Mouse (Mus musculus) forebrain, embryonic 15.5 days (tissue): Measurements from ENCODE around the gene Lama5. TPM values are rescaled to one million over a fixed set of nuclear protein-coding genes. Genes with fewer than 3 reads are reported as not detected.

ENCODE experiments used
- ATAC-seq: fragments of 200-750 bp; cut with Nextera tagmentation; replicated peaks from 2 replicates; pipeline ENCODE4 v1.8.0; 2017; ENCODE audit warnings: mild to moderate bottlenecking, moderate TSS enrichment, moderate library complexity
- H3K27ac ChIP-seq: fragments of 300-500 bp; sonication (generic); replicated peaks from 2 replicates; pipeline ENCODE4 v1.5.1; 2015; ENCODE audit warnings: mild to moderate bottlenecking, inconsistent platforms
- H3K27me3 ChIP-seq: fragments of 300-500 bp; sonication (generic); 2 replicates; pipeline ENCODE4 v1.6.1; 2015; ENCODE audit warnings: inconsistent platforms
- H3K36me3 ChIP-seq: fragments of 300-500 bp; sonication (generic); 2 replicates; pipeline ENCODE4 v1.6.1; 2015; ENCODE audit warnings: mild to moderate bottlenecking, inconsistent platforms
- H3K4me1 ChIP-seq: fragments of 300-500 bp; sonication (generic); 2 replicates; pipeline ENCODE4 v1.6.1; 2015; ENCODE audit warnings: inconsistent platforms
- H3K4me2 ChIP-seq: fragments of 300-500 bp; sonication (generic); replicated peaks from 2 replicates; pipeline ENCODE4 v1.6.1; 2015; ENCODE audit warnings: mild to moderate bottlenecking, inconsistent platforms
- H3K4me3 ChIP-seq: fragments of 300-500 bp; sonication (generic); 2 replicates; pipeline ENCODE4 v1.5.1; 2015; ENCODE audit warnings: mild to moderate bottlenecking, inconsistent platforms
- H3K9ac ChIP-seq: fragments of 300-500 bp; sonication (generic); replicated peaks from 2 replicates; pipeline ENCODE4 v1.6.1; 2015; ENCODE audit warnings: mild to moderate bottlenecking, inconsistent platforms
- H3K9me3 ChIP-seq: fragments of 300-500 bp; sonication (generic); 2 replicates; pipeline ENCODE4 v1.6.1; 2016; ENCODE audit warnings: inconsistent platforms
- WGBS: fragments of 180-500 bp; shearing (Covaris S2); methylation state at CpG from one replicate; pipeline ENCODE4 v1.1.7; 2015; ENCODE audit warnings: mixed read lengths; 5-methylcytosine and 5-hydroxymethylcytosine counted together
- polyA plus RNA-seq: library from polyadenylated mRNA; unstranded; fragments of >200 nt; fragmentation: Nextera tagmentation; extraction: Ambion mirVana; gene quantifications from 2 replicates; pipeline ENCODE4 v1.2.1, GENCODE M21; 2015

Gene Lama5
- polyA plus RNA-seq, 1 experiment from 2014 or later, result 3.1 TPM

DNA sequence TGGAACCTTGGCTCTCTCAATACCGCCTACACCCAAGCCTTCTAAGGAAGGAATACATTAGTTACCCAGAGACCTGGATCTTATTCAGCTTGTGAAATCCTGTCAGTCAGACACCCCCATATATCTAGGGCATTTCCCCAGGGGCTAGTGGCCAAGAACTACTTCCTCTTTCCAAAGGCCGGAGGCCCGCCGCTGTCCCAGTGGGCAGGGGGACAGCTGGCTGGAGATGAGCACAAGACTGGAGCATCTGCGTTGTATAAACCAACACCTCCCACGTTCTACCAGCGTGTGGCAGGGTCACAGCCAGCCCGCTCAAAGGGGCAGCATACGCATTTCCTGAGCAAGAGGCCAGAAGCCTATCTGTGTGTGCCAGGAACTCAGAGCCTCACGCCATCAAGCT is 22.9 kb downstream of the Lama5 start:
- H3K9ac ChIP-seq, result no peak overlapping the region
- no peaks in the 10 kb centered on the region for H3K36me3 ChIP-seq
- 87% methylated on average over 10 of the region's 10 CpGs for WGBS
- H3K27ac ChIP-seq, result no peak overlapping the region
- peaks cover 7% of the 10 kb centered on the region for H3K4me1 ChIP-seq
- H3K4me2 ChIP-seq, result no peak overlapping the region
- no peaks in the 10 kb centered on the region for H3K27me3 ChIP-seq
- H3K9me3 ChIP-seq, result no peaks in the 10 kb centered on the region
- ATAC-seq, result no peak
- H3K4me3 ChIP-seq, result no peak overlapping the region

DNA sequence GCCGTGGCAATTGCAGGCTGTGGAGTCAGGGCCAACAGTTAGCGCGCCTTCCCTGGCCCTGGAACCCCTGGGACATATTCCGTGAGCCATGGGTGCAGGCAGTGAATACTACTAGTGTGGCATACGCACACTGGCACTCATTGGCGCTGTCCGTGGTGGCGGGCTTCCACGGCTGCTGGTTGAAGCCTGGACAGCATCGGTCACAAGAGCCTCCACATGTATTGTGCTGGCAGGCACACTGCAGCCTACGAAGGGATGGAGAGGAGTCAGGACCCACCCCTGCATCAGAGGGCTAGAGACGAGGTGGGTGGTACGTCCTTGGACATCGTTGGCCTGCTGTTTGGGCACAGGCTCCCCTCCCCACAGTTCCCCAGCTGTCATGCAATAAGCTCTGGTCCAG is 23.4 kb downstream of the Lama5 start:
- H3K27ac ChIP-seq, result no peak overlapping the region
- WGBS, result 96% methylated on average over 14 of the region's 14 CpGs
- H3K4me1 ChIP-seq, result peaks cover 12% of the 10 kb centered on the region
- no peak overlapping the region for H3K4me3 ChIP-seq
- H3K4me2 ChIP-seq, result no peak overlapping the region
- H3K27me3 ChIP-seq, result no peaks in the 10 kb centered on the region
- ATAC-seq, result no peak
- no peaks in the 10 kb centered on the region for H3K9me3 ChIP-seq
- H3K9ac ChIP-seq, result no peak overlapping the region
- H3K36me3 ChIP-seq, result no peaks in the 10 kb centered on the region

DNA sequence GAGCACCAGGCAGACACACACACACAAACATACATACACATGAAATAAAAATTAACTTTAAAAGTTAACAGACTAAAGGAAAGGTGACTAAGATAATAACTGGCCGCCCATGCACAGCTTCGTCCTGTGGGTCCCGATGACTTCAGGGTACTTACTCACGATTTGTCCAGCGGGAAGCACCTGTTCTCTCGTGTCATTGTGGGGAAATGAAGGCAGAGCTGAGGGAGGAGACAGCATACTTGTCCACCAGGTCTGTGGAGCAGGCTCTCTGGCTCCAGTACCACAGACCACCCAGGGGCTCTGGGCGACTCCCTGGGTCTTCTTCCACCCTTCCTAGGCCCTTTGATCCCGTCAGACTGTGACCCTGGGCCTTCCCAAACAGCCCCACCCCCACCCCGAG is 24.4 kb downstream of the Lama5 start:
- Histone ChIP-seq H3K27me3 (no peaks in the 10 kb centered on the region), H3K4me2 (no peak overlapping the region), H3K36me3 (no peaks in the 10 kb centered on the region), H3K4me3 (no peak overlapping the region), H3K27ac (no peak overlapping the region), H3K9ac (no peak overlapping the region), H3K4me1 (peaks cover 15% of the 10 kb centered on the region), H3K9me3 (no peaks in the 10 kb centered on the region)
- no peak for ATAC-seq
- 82% methylated on average over 9 of the region's 9 CpGs for WGBS

DNA sequence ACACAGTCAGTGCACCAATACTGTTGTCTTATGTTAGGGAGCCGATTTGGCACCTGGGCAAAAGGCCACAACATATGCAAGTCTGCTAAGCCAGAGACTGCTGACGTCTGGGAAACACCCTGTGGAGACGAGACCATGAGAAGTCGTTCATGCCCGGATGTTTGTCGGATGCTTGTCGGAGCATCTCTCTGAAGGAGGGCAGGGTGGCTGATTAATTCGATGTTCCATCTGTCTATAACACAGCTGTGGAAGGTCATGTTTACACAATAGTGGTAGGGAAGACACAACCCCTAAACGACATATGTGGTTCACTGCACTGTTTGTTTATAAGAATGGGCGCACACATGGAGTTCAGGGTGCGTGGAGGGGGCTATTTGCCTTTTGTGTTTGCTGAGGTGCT is 25.0 kb downstream of the Lama5 start:
- H3K4me3 ChIP-seq, result no peak overlapping the region
- H3K9me3 ChIP-seq, result no peaks in the 10 kb centered on the region
- no peak for ATAC-seq
- no peak overlapping the region for H3K27ac ChIP-seq
- H3K9ac ChIP-seq, result no peak overlapping the region
- 63% methylated on average over 11 of the region's 11 CpGs for WGBS
- H3K4me2 ChIP-seq, result no peak overlapping the region
- H3K4me1 ChIP-seq, result peaks cover 11% of the 10 kb centered on the region
- no peaks in the 10 kb centered on the region for H3K36me3 ChIP-seq
- no peaks in the 10 kb centered on the region for H3K27me3 ChIP-seq

DNA sequence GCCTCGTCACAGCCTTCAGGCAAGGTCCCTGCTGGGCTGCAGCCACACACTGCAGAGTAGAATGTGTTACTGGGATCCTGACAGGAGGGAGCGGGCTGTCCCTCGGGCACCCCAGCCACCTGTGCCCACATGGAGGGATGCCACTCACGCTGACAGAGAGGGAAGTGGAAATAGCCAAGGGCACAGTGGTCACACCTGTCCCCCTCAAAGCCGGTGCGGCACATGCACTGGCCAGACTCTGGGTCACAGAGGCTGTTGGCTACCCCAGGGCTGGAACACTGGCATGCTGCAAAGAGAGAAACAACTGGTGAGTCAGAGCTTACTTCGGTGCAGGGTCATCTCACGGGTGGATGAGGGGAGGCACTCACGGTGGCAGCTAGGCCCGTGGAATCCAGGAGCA is 26.9 kb downstream of the Lama5 start:
- Histone ChIP-seq H3K4me2 (no peak overlapping the region), H3K9ac (no peak overlapping the region), H3K27ac (no peak overlapping the region), H3K27me3 (no peaks in the 10 kb centered on the region), H3K9me3 (no peaks in the 10 kb centered on the region), H3K36me3 (no peaks in the 10 kb centered on the region), H3K4me1 (peaks cover 8% of the 10 kb centered on the region), H3K4me3 (no peak overlapping the region)
- no peak for ATAC-seq
- 89% methylated on average over 10 of the region's 10 CpGs for WGBS

DNA sequence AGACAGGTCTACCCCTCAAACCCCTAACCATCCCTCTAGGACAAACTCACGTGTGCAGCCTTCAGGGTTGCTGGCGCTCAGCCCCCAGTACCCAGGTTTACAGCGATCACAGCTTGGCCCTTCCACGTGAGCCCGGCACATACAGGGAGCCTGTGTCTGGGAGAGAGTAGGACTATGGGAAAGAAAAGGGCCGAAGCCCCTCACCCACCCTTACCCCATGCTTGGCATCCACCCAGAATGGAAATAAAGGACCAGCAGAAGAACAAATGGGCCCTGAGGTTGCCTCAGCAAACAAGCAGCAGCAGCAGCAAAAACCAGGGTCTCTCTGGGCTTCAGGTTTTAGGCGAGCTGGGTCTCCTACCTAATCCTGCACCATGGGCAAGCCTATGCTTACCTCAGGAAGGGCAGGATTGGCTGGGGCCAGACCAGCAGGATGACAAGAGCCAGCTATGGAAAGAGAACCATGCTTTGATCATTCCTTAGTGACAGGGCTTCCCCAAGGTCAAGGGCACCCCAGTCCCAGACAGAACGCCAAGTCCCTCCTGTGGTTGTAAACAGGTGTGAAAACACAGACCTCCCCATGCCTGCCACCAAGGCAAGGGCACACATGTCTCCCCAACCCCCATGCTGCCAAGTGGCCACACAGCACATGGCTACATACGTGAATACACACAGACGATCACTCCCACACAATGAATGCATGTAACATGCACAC is 28.2 kb downstream of the Lama5 start:
- no peaks in the 10 kb centered on the region for H3K9me3 ChIP-seq
- H3K27me3 ChIP-seq, result no peaks in the 10 kb centered on the region
- peak; percentile 23; the same call in 1 of the 2 replicates for ATAC-seq
- H3K36me3 ChIP-seq, result no peaks in the 10 kb centered on the region
- WGBS, result 57% methylated on average over 10 of the region's 10 CpGs
- H3K4me2 ChIP-seq, result no peak overlapping the region
- no peak overlapping the region for H3K27ac ChIP-seq
- no peak overlapping the region for H3K9ac ChIP-seq
- H3K4me1 ChIP-seq, result peaks cover 8% of the 10 kb centered on the region
- H3K4me3 ChIP-seq, result no peak overlapping the region

DNA sequence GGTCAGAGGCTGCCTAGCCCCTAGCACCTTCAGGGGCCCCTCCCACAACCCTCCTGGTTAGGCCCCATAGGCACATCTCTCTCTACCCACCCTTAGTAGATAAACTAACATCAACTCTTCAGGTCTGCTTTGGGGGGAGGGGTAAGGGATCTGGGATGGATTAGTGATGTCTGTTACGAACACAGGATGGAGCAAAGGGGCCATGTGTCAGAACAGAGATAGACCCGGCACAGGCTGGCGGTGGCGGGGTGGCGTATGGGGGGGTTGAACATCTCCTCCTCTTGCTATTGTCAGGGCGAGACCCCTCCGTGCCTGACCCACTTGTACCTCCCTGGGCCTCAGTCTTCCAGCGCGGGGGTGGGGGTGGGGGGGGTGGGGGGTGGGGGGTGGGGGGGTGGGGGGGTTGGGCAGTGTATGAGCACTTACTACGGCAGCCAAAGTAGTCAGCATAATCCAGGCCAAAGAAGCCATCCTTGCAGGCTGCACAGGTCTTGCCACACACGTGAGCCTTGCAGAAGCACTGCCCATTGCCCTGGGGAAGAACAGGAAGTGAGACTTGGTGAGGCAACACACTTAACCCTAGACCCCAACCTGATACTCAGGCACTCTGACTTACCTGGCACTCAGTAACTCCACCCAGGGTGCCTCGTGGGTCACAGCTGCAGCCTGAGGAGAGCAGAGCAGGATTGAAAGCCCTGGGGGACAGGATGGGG is 28.9 kb downstream of the Lama5 start:
- no peak for ATAC-seq
- Histone ChIP-seq H3K27ac (no peak overlapping the region), H3K36me3 (no peaks in the 10 kb centered on the region), H3K4me2 (no peak overlapping the region), H3K27me3 (no peaks in the 10 kb centered on the region), H3K4me1 (peaks cover 8% of the 10 kb centered on the region), H3K9ac (no peak overlapping the region), H3K4me3 (no peak overlapping the region), H3K9me3 (no peaks in the 10 kb centered on the region)
- WGBS, result 83% methylated on average over 12 of the region's 12 CpGs

DNA sequence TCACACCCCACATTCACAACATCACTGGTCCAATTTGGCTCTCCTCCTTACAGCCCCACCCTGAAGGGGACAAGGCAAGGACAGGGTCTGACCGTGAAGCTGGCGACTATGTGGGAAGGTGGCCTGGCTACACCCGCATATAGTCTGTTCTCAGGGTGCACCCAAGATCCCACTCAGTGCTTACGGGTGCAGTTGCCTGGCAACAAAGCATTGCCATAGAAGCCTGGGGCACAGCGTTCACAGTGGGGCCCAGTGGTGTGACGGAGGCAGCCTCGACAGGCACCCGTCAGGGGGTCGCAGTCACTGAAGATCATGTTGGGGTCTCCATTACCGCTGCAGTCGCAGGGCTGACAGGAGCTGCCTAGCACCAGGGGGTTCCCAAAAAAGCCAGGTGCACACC is 38.3 kb downstream of the Lama5 start:
- Histone ChIP-seq H3K4me1 (no peaks in the 10 kb centered on the region), H3K27me3 (no peaks in the 10 kb centered on the region), H3K4me2 (no peak overlapping the region), H3K9ac (no peak overlapping the region), H3K4me3 (no peak overlapping the region), H3K27ac (no peak overlapping the region), H3K36me3 (no peaks in the 10 kb centered on the region), H3K9me3 (no peaks in the 10 kb centered on the region)
- WGBS, result 88% methylated on average over 11 of the region's 11 CpGs
- no peak for ATAC-seq

DNA sequence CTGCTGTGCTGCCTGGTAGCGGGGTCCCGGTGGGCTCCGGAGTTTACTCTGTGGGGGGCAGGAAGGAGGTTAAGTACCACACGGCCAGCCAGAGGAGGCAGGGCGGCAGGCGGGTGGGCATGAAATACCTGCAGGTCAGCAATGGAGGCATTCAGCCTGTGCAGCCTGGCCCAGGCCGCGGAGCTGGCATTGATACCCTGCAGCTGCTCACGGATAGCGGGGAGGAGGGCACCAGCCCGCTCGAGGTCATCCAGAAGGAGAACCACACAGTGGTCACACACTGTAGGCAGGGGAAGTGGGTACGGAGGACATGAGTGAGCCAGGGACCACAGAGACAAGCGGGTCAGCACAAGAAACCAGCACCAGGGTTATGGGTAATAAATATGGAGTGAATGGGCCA is 40.0 kb downstream of the Lama5 start:
- Histone ChIP-seq H3K9ac (no peak overlapping the region), H3K27me3 (no peaks in the 10 kb centered on the region), H3K4me1 (no peaks in the 10 kb centered on the region), H3K9me3 (no peaks in the 10 kb centered on the region), H3K36me3 (no peaks in the 10 kb centered on the region), H3K27ac (no peak overlapping the region), H3K4me2 (no peak overlapping the region), H3K4me3 (no peak overlapping the region)
- WGBS, result 94% methylated on average over 14 of the region's 14 CpGs
- no peak for ATAC-seq

DNA sequence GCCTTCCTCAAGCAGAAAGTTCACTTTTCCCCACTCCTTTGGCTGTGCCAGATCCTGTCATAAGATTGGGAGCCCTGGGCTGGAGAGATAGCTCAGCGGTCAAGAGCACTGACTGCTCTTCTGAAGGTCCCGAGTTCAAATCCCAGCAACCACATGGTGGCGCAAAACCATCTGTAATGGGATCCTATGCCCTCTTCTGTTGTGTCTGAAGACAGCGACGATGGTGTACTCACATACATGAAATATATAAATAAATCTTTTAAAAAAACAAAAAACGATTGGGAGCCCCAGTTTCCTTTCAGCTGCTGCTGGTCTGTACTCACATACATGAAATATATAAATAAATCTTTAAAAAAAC is 40.9 kb downstream of the Lama5 start:
- Histone ChIP-seq H3K4me3 (no peak overlapping the region), H3K27me3 (no peaks in the 10 kb centered on the region), H3K36me3 (no peaks in the 10 kb centered on the region; the same call in 1 of the 2 replicates), H3K4me2 (no peak overlapping the region), H3K9me3 (no peaks in the 10 kb centered on the region), H3K9ac (no peak overlapping the region), H3K4me1 (no peaks in the 10 kb centered on the region), H3K27ac (no peak overlapping the region)
- WGBS, result 87% methylated on average over 6 of the region's 6 CpGs
- ATAC-seq, result no peak

DNA sequence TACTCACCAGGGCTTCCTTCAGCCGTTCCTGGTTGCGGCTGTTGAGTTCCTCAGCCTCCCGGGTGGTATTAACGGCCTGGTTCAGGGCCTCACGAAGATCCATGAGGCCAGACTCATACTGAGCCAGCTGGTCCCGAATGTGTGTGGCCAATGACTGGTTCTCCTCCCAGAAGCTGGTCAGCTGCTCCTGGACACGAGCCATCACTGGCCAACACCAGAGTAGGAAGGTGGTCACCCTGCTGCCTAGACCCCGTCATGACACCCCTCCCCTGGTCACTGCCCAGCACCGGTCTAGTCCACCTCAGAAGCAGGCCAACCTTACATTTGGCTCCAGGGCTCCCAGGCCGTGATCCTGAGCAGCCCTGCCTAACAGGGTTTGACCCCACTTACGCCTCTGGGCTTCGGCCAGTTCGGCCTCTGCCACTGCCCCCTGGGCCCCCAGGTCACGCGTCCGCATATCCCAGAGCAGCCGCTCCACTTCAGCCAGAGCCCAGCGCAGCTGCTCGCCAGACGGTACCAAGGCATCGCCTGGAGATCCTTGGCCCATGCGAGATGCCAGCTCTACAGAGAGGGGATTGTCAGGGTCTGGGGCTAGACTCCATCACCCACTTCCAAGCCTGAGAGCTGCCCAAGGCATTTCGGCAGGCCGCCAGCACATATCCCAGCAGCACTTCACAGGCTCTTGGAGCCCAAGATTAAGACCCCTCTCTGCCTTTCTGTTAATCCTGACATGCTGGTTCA is 41.5 kb downstream of the Lama5 start:
- Histone ChIP-seq H3K4me3 (no peak overlapping the region), H3K27me3 (no peaks in the 10 kb centered on the region), H3K4me1 (no peaks in the 10 kb centered on the region), H3K9ac (no peak overlapping the region), H3K36me3 (no peaks in the 10 kb centered on the region; the same call in 1 of the 2 replicates), H3K4me2 (no peak overlapping the region), H3K27ac (no peak overlapping the region), H3K9me3 (no peaks in the 10 kb centered on the region)
- ATAC-seq, result no peak
- WGBS, result 89% methylated on average over 24 of the region's 24 CpGs

DNA sequence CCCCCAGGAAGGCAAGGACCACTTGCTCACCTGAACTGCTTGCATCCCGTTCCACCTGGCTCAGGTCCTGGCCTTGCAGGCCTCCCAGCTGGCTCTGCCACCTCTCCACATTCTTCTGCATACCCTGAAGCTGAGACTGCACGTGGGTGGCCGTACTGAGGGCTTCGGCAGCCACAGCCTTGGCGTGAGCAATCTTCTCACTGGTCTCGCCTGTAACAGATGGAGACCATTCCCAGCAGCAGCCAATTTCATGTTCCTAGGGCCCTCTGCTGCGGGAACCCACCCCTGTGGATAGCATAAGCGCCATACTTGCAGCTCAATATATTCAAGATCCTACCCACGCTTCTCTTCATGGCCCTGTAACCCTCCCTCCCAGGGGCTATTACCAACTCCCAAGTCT is 44.1 kb downstream of the Lama5 start:
- H3K4me2 ChIP-seq, result no peak overlapping the region
- peaks cover 17% of the 10 kb centered on the region for H3K36me3 ChIP-seq
- no peak overlapping the region for H3K9ac ChIP-seq
- no peak overlapping the region for H3K27ac ChIP-seq
- H3K4me1 ChIP-seq, result no peaks in the 10 kb centered on the region
- no peaks in the 10 kb centered on the region for H3K9me3 ChIP-seq
- ATAC-seq, result no peak
- H3K27me3 ChIP-seq, result no peaks in the 10 kb centered on the region
- no peak overlapping the region for H3K4me3 ChIP-seq
- WGBS, result 83% methylated on average over 9 of the region's 9 CpGs
